Mouse (Mus musculus) adrenal gland, adult 8-10 months (tissue): ENCODE measurements around the gene Hip1r. TPM values are rescaled to one million over a fixed set of nuclear protein-coding genes. Genes with fewer than 3 reads are reported as not detected.

ENCODE experiments used
- DNase-seq: peaks from one replicate; pipeline ENCODE4 v3.0.0; 2022
- total RNA-seq, 4 experiments: library from RNA; stranded (reverse); gene quantifications; 2 replicates each; pipeline ENCODE4 v1.2.4; 2022

Hip1r gene
- total RNA-seq, 4 experiments from 2014 or later: 13.2 to 29.8 (median 22.8) TPM

DNA sequence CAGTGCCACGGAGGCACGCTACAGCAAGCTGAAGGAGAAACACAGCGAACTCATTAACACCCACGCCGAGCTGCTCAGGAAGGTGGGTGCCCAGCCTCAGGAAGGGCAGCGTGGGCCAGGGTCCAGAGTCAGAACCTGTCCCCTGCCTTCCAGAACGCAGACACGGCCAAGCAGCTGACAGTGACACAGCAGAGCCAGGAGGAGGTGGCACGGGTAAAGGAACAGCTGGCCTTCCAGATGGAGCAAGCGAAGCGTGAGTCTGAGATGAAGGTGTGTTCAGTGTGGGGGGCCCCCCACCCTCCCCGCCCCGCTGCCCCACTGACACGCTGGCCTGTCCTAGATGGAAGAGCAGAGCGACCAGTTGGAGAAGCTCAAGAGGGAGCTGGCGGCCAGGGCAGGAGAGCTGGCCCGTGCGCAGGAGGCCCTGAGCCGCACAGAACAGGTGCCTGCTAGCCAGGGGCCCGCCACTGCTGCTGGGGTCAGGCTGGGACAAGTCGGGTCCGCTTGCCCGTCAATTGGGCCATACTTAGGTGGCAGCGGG lies 23.9 kb downstream of the Hip1r start:
- no peak for DNase-seq

- no peak for DNase-seq
Measured at GRCm38 (mm10) chr5:123997811-123998210, 24.4 kb downstream of the Hip1r start.

GRCm38 (mm10) chr5:123998370-123998769 lies 24.9 kb downstream of the Hip1r start:
- no peak for DNase-seq

- DNase-seq: peak; percentile 79
Measured at GRCm38 (mm10) chr5:124000824-124001223, 27.4 kb downstream of the Hip1r start.

- DNase-seq: no peak
Measured at GRCm38 (mm10) chr5:124001274-124001673, 27.8 kb downstream of the Hip1r start.

DNA sequence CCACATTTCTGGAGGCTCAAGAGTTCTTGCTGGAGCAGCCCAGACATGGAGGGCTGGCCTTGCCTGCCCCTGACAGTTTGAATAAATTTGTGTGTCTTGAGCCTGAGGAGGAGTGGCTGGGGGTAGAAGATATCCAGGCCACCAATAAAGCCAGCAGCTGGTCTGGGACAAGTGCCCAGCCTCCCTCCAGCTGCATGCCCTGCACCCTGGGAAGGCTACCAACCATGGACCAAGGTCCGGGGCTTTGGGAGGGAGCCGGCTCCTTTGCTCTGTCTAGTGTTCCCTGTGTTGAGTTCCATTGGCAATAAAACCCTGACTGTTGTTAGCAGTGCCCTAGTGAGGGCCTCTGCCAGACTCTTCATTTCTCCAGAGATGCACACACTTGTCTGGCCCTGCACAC lies 29.4 kb downstream of the Hip1r start:
- DNase-seq: peak; percentile 59

DNA sequence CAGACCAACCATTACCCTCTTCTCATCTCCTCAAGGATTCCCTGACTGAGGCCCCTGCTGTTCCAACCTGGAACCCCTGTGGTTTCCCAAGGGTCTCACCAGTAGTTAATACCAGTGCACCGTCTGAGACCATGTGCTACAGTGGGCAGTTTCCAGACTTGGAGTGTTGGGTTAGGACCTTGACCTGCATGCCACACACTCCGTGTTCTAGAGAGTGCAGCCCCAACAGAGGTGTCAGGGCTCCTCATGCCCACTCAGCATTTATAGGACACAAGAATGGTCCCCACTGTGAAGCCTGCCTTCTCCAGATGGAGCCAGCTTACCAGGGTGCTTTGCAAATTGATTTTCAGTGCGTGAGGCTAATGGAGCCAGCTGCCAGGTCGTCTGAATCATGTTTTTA lies 29.9 kb downstream of the Hip1r start:
- DNase-seq: no peak

GRCm38 (mm10) chr5:124004356-124005150 lies 31.1 kb downstream of the Hip1r start:
- DNase-seq: peak; percentile 71

DNA sequence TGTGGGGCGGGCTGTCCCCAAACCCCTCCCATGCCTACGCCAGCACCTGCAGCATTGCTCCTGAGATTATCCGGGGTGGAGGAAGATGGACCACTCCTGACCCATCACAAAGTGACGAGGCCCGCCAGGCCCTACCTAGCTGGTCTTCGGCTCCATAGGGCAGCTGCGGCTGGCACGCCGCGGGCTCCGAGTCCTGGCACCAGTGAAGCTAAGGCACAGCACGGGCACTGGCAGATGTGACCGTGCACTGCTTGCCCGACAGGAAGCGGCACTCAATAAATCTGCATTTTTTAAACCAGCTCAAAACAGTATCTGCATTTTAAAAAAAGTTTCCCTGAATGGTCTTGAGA lies 31.7 kb downstream of the Hip1r start:
- DNase-seq: no peak

DNA sequence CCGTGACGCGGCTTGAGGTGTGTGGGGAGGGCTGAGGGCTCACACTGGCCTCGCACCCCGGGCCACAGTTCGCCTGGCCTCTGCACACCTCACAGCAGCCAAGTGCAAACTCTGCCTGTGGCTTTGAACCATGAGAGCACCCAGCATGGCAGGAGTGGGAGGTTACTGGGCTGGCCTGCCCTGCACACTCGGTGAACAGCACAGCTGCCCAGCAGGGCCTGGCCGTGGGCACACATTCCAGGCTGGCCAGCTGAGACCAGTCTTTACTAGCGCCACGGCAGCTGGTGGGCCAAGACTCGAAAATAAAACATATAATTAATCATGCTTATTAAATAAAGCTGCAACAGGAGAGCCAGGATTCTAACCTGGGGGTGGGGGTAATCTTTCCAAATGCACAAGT lies 32.2 kb downstream of the Hip1r start:
- DNase-seq: no peak

DNA sequence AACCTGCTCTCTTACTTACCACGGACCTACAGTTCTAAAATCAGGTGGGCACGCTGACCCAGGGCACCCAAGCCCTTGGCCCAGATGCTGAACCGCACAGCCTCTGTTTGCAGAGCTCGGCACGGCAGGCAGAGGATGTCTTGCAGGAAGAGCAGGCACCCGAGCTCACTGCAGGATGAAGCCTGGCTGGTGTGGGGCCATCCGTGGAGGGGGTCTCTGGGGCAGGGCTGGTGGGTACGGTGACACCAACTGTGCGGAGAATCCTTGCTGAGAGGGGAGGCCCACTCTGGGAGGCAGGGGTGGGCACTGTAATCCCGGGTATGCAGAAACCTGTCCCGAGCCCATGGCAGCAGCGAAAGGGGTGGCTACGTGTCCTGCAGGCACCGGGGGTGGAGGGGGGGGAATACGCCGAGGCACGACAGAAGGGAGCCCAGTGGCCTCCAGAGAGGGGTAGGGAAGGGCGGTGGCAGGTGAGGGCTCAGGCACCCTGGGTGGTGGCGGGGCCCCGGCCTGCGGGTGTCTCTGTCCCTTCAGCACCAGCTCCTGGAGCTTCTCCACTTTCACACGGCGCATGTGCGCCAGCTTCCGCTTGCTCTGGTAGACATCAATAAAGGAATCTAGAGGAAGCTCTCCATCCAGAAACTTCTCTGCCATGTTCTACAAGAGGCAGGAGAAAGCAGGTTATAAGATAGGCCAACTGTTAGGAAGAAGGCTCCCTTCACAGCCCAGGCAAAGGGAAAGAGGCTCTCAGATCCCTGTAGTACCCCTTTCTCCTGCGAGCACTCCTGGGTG lies 32.9 kb downstream of the Hip1r start:
- DNase-seq: no peak

DNA sequence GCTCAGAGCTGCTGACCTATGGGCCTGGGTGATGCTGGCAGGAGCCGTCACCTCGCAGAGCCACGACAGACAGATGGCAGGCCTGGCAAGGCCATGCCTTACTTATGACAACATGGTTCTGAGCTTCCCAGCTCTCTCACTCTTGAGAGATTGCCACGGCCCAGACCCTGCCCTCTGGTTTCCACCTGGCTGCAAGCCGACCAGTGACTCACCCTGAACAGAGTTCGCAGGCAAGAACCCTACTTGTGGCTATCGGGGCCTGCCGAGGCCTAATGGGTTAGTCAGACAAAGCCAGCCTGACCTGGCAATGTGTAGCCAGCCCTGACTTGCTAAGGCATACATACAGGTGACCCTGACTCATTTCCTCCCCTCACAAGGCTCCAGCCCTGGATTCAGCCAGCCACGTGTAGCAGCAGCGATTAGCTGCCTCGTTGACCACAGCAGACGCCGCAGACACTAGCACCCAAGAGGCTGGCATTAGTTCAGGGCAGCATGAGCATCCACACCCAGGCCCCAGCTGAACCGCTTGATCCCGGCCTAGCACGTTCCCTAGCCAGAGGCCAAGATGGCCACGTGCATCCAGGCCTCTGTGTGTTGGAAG lies 33.6 kb downstream of the Hip1r start:
- peak; percentile 98 for DNase-seq

GRCm38 (mm10) chr5:124010077-124010476 lies 36.6 kb downstream of the Hip1r start:
- DNase-seq: no peak

GRCm38 (mm10) chr5:124010910-124011655 lies 37.7 kb downstream of the Hip1r start:
- DNase-seq: no peak

DNA sequence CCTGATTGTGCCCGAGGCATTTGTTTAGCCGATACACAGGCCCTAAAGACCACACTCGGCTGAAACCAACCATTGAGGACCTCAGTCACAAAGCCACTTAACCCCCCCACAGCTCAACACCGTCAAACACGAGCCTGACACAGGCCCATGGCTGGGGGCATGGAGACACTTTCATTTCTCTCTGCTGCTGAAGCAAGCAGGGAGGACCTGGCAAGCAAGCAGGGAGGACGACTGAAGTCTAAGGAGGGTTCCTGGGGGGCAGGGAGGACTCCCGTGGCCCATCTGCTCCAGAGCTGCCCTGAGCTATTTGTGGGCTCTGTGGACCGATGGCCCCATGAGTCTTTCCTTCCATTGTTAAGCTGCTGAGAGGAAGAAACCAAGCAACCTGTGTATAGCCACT lies 38.5 kb downstream of the Hip1r start:
- DNase-seq: no peak

GRCm38 (mm10) chr5:124012885-124013284 lies 39.5 kb downstream of the Hip1r start:
- DNase-seq: peak; percentile 68

GRCm38 (mm10) chr5:124013747-124014146 lies 40.3 kb downstream of the Hip1r start:
- DNase-seq: no peak

DNA sequence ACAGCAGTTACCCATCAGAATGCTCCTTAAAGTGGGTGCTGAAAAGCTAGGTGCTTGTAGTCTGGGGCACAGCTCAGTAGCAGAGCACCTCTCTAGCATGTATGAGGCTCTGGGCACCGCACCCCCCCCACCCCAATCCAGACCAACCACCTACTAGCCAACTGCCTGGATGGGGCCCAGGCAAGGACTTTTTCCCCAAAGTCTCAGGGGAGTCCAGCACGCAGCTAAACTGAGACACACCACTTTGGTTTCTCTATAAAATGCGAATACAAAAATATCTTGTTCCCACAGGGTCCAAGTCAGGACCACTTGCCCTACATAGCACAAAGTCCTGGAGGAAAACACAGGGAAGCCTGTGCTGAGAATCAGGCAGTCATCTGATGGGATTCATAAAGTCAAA lies 40.8 kb downstream of the Hip1r start:
- no peak for DNase-seq

DNA sequence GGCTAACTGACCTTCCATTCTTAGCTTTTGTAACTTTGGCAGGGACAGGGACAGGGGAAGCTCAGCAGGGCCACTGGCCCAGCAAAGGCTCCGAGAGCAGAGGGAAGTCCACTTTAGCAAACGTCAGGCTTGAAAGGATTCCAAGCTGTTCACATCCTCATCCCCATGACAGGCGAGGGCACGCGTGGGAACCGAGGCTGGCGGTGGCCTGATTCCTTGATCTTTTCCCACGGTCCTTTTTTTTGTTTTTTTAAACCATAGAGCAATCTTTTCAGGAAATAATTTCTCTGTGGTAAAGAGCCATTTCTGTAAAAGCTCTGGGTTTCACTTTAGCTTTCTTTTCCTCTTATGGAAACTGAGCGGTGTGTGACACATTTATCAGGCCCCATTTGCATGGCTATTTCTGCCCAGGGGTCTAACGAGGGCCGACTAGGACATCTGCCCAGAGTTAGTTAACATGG lies 41.4 kb downstream of the Hip1r start:
- peak; percentile 71 for DNase-seq

GRCm38 (mm10) chr5:124015727-124016126 lies 42.3 kb downstream of the Hip1r start:
- DNase-seq: no peak

DNA sequence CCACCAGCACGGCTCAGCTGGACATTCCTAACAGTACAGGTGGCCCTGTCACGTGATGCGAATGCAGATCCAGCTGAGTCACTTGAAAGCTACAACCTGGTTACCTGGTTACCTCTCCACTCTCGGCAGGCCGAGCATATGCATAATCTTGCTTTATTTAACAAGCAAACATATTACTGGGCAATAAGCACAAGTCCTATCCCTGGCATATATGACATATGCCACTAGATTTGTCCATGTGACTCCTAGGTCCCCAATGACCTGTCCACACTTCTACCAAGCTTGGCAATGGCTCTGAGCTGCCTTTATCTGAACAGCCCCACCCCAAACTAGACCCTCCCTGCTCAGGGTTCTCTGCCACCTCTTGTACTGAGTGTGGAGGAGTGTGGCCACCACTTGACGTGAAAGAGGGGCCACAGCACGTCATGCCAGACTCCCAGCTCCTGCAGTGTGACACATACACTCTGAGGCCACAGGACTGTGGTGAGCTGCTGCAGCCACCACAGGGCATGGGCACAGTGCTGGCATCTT lies 42.9 kb downstream of the Hip1r start:
- no peak for DNase-seq

GRCm38 (mm10) chr5:124017941-124018340 lies 44.5 kb downstream of the Hip1r start:
- no peak for DNase-seq
